Mouse (Mus musculus) hindbrain, embryonic 12.5 days (tissue): ENCODE measurements around the gene Srek1ip1. TPM values are rescaled to one million over a fixed set of nuclear protein-coding genes. Genes with fewer than 3 reads are reported as not detected.

Experiments
- ATAC-seq: fragments of 200-750 bp; cut with Nextera tagmentation; 2 replicates; pipeline ENCODE4 v1.8.0; 2017; ENCODE audit warnings: moderate TSS enrichment; ENCODE audit not compliant: low FRiP score
- H3K27ac ChIP-seq: fragments of 300-500 bp; sonication (generic); 2 replicates; pipeline ENCODE4 v1.5.1; 2016; ENCODE audit warnings: mild to moderate bottlenecking
- H3K27me3 ChIP-seq: fragments of 300-500 bp; sonication (generic); 2 replicates; pipeline ENCODE4 v1.6.1; 2016; ENCODE audit warnings: mild to moderate bottlenecking
- H3K36me3 ChIP-seq: fragments of 300-500 bp; sonication (generic); 2 replicates; pipeline ENCODE4 v1.6.1; 2016; ENCODE audit warnings: mild to moderate bottlenecking
- H3K4me1 ChIP-seq: fragments of 300-500 bp; sonication (generic); 2 replicates; pipeline ENCODE4 v1.6.1; 2016
- H3K4me2 ChIP-seq: fragments of 300-500 bp; sonication (generic); replicated peaks from 2 replicates; pipeline ENCODE4 v1.6.1; 2016; ENCODE audit warnings: mild to moderate bottlenecking
- H3K4me3 ChIP-seq: fragments of 300-500 bp; sonication (generic); 2 replicates; pipeline ENCODE4 v1.5.1; 2016; ENCODE audit warnings: mild to moderate bottlenecking
- H3K9ac ChIP-seq: fragments of 300-500 bp; sonication (generic); 2 replicates; pipeline ENCODE4 v1.6.1; 2016; ENCODE audit warnings: mild to moderate bottlenecking, moderate library complexity
- H3K9me3 ChIP-seq: fragments of 300-500 bp; sonication (generic); replicated peaks from 2 replicates; pipeline ENCODE4 v1.6.1; 2016; ENCODE audit warnings: mild to moderate bottlenecking
- WGBS: fragments of 180-500 bp; shearing (Covaris S2); methylation state at CpG from one replicate; pipeline ENCODE4 v1.1.7; 2016; 5-methylcytosine and 5-hydroxymethylcytosine counted together
- polyA plus RNA-seq: library from polyadenylated mRNA; unstranded; fragments of >200 nt; fragmentation: Nextera tagmentation; extraction: Ambion mirVana; gene quantifications from 2 replicates; pipeline ENCODE4 v1.2.1, GENCODE M21; 2016

The Srek1ip1 gene
- polyA plus RNA-seq, 1 experiment from 2014 or later, result 19.9 TPM

DNA sequence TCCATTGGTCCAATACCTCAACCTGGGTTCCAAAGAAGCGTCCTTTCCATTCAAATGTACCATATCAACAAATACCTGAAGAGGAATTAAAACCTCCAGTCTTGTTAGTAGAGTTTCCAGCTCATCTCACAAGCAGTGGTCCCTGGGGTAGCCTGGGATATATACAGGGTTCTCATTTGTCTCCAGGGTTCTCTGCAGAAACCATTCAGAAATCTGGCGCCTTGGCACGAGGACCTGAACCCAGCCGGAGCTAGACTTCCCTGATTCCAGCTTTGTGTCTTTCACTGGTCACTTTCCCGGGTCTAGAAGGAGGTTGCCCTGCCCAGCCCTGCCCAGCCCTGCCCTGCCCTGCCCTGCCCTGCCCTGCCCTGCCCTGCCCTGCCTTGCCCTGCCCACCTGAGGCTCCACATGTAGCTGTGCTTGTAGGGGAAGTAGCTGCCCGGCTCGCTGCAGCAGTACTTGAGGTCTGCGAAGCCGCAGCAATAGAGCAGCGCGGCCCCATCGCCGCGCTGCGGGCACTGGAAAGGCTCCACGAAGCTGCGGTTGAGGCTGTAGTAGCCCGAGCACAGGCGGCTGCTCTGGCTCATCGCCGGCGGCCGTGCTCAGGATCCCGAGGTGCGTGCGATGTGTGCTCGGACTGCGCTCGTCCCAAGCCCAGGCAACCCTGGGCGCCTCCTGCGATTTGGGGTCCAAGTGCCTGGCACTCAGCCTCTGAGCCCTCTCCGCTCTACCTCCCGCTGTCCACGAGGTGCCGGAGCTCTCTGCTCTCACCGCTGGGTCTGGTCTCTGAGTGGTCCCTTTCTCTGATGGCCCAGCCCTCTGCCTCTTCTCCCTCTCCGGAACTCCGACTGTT is 71.1 kb downstream of the Srek1ip1 start, which contains the start of gene Shisal2b:
Shisal2b (minus strand) TSS at position 767 of the 853 bp plus-strand sequence.
- H3K4me3 ChIP-seq, result peak within 1 kb of the TSS; percentile 51
- peaks cover 10% of the 10 kb centered on the region for H3K4me1 ChIP-seq
- WGBS, result 3% methylated on average over 38 of the region's 38 CpGs
- ATAC-seq, result peak; percentile 86
- H3K9me3 ChIP-seq, result no peaks in the 10 kb centered on the region
- peaks cover 24% of the 10 kb centered on the region for H3K27me3 ChIP-seq
- peak within 1 kb of the TSS; percentile 88 for H3K4me2 ChIP-seq
- H3K9ac ChIP-seq, result peak within 1 kb of the TSS; percentile 71
- no peak within 1 kb of the TSS for H3K27ac ChIP-seq
- H3K36me3 ChIP-seq, result no peaks in the 10 kb centered on the region

DNA sequence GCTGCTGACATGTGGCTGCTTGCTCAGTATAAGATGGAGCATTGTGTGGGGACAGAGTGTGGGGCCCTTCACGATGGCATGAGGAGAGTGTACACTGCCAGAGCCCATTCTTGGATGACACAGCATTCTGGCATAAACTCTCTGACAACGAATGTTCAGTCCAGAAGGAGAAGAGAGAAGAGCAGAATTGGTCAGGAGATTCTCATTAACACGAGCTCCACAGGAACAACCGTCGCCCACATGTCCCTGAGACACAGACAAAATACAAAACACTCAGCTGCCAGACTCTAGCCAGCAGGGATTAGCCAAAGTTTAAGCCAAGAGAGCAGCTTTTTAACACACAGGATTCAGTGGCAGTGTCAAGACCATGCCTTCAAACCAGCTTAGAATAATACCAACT is 74.4 kb downstream of the Srek1ip1 start:
- no peak overlapping the region for H3K4me2 ChIP-seq
- no peaks in the 10 kb centered on the region for H3K36me3 ChIP-seq
- no peak overlapping the region for H3K9ac ChIP-seq
- H3K27ac ChIP-seq, result no peak overlapping the region
- H3K9me3 ChIP-seq, result no peaks in the 10 kb centered on the region
- H3K4me3 ChIP-seq, result no peak overlapping the region
- peaks cover 22% of the 10 kb centered on the region for H3K27me3 ChIP-seq
- no peak for ATAC-seq
- peaks cover 10% of the 10 kb centered on the region for H3K4me1 ChIP-seq
- WGBS, result 83% methylated on average over 5 of the region's 5 CpGs

DNA sequence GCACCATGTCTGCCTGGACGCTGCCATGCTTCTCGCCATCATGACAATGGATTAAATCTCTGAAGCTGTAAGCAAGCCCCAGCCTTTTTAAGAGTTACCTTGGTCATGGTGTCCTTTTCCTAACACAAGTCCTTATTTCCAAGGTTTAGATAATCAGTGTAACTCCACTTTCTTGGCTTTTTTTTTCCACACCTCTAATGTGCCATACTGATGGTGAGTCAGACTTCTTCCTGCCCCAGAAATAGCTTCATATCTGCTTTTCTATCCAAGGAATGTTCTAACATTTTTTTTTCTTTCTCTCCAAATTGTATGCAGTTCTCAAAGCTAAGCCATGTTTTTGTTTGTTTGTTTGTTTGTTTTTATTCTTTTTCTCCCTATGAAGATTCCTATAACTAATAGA is 77.6 kb downstream of the Srek1ip1 start:
- Histone ChIP-seq H3K9ac (no peak overlapping the region), H3K4me2 (no peak overlapping the region), H3K27ac (no peak overlapping the region), H3K4me3 (no peak overlapping the region), H3K36me3 (no peaks in the 10 kb centered on the region), H3K4me1 (no peaks in the 10 kb centered on the region), H3K27me3 (peaks cover 3% of the 10 kb centered on the region; the same call in 1 of the 2 replicates), H3K9me3 (no peaks in the 10 kb centered on the region)
- ATAC-seq, result no peak
- 96% methylated on average over 2 of the region's 2 CpGs for WGBS

DNA sequence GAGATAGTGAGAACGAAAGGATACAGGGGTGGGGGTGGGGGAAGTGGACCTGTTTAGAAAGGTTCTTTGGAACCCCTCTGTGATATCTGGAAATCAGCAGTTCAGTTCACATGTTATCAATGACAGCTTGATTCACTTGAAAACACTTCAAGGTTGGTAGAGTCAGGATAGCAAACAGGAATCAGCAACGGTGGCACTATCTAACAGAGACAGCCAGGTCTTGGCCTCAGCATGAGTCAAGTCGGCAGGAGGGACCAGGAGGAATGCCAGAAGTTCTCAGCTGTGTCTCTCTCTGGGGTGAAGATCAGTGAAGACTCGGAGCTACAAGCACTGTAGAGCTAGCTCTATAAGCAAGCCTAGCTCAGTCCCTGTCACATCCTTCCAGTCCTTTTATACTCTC is 86.2 kb downstream of the Srek1ip1 start:
- H3K27me3 ChIP-seq, result no peaks in the 10 kb centered on the region
- H3K27ac ChIP-seq, result no peak overlapping the region
- no peak overlapping the region for H3K4me2 ChIP-seq
- H3K4me3 ChIP-seq, result no peak overlapping the region
- peaks cover 2% of the 10 kb centered on the region; the same call in 1 of the 2 replicates for H3K4me1 ChIP-seq
- 71% methylated on average over 4 of the region's 4 CpGs for WGBS
- H3K9ac ChIP-seq, result no peak overlapping the region
- H3K9me3 ChIP-seq, result no peaks in the 10 kb centered on the region
- H3K36me3 ChIP-seq, result no peaks in the 10 kb centered on the region
- no peak for ATAC-seq

DNA sequence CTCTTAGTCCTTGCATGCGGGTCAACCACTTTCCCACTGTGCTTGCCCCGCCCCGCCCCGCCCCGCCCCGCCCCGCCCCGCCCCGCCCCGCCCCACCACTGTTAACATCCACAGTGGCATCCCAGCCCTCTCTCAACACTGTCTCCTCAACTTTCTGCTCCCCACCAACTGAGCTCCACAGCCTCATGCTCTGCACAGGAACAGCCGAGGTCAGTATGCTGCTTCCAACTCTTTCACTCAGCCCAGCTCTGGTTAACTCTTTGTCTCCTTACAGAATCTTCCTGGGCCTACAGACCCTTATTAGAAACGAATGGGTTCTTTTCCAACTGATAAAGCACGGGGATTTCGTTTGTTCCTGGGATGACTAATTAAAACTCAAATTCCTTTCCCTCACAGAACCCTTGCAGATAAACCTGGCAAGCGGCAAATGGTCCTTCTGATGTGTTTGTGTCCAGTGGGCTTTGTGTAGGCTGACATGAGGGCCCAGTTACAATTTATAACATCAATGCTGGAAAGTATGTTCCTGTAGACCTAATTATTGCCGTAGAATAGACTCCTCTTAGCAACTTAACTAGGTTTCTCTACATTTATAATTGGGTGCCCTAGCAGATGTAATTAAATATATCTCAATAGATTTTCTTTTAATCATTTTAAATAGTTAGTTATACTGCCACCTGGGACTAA is 91.4 kb downstream of the Srek1ip1 start:
- no peak overlapping the region for H3K27ac ChIP-seq
- no peak for ATAC-seq

DNA sequence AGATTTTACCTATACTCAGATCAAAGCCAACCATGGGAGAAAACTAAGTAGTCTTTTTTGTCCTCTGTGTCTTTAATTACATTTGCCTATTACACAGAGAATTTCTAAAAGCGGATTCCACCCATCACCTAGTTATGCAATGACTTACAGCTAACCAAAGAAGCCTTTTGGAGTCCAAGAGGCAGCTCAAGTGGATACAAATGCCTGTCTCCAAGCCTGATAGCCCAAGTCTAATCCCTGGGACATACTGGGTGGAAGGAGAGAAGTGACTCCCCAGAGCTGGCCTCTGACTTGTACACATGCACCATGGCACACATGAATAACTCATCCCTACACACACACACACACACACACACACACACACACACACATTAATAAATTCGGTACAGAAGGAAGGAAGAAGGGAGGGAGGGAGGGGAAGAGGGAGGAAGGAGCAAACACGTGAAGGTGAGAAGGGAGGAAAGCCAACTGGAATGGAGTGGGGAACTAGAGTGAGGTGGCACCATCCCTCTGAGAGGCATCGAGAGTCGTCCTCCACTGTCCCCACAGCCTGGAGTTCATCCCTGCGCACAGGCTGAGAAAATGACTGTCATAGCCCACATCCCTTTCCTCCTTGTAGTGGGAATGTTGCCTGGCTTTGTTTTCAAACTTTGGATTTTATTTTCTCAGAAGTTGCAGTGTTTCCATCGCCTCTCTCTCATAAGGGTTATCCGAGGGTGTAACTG is 94.2 kb downstream of the Srek1ip1 start:
- Histone ChIP-seq H3K27me3 (no peaks in the 10 kb centered on the region), H3K9me3 (no peaks in the 10 kb centered on the region), H3K27ac (no peak overlapping the region), H3K9ac (no peak overlapping the region), H3K4me1 (peaks cover 5% of the 10 kb centered on the region; the same call in 1 of the 2 replicates), H3K36me3 (no peaks in the 10 kb centered on the region), H3K4me3 (no peak overlapping the region), H3K4me2 (no peak overlapping the region)
- ATAC-seq, result no peak
- 82% methylated on average over 8 of the region's 8 CpGs for WGBS

More for the DNA sequence above, 91.4 kb downstream of the Srek1ip1 start:
- no peaks in the 10 kb centered on the region for H3K36me3 ChIP-seq
- no peaks in the 10 kb centered on the region for H3K27me3 ChIP-seq
- no peaks in the 10 kb centered on the region for H3K9me3 ChIP-seq
- no peak overlapping the region for H3K4me2 ChIP-seq
- peaks cover 5% of the 10 kb centered on the region; the same call in 1 of the 2 replicates for H3K4me1 ChIP-seq
- H3K9ac ChIP-seq, result no peak overlapping the region
- H3K4me3 ChIP-seq, result no peak overlapping the region
- 38% methylated on average over 12 of the region's 16 CpGs for WGBS

Other genes starting within 250 kb of the Srek1ip1 start
- 27.9 and 28.5 TPM in 2 replicates for gene Cwc27, start 24.7 kb downstream of the Srek1ip1 start, polyA plus RNA-seq
- gene Shisal2b, start 71.4 kb downstream of the Srek1ip1 start, polyA plus RNA-seq, result 0.46 and 0.47 TPM in 2 replicates